ENCODE assay signal across 29 mouse cellular contexts in the genomic region with DNA sequence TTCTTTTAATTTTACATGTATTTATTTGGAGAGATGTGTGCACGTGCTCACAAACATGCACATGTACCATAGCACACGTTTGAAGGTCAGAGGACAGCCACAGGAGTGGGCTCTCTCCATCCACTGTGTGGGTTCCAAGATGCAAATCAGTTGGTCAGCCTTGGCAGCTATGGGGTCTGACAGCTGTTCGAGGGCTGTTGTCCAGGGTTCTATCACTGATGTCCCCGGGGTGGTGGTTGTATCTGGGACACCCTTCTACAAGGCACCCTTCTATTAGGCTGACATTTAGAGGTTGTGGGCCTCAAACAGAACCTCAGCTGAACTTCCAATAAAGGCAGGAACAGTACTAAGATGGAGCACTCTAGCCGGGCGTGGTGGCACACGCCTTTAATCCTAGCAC. TPM values are rescaled to one million over a fixed set of nuclear protein-coding genes. Genes with fewer than 3 reads are reported as not detected.
"Had no signal": no experiment of that assay in that cellular context is flagged by ENCODE, and none has a peak within 500 bp of the region (broad histone marks: within the 10 kb centered on the region; RNA-seq: fewer than 3 reads in every experiment).

No protein-coding gene starts in this region.

- DNase-seq: kidney, postnatal 14 days; kidney, postnatal 4 days; left cerebral cortex, postnatal 4 days; liver, postnatal 0 days; lung, embryonic 14.5 days; midbrain, embryonic 14.5 days; right cerebral cortex, adult 18-20 months; right cerebral cortex, postnatal 14 days; right cerebral cortex, postnatal 4 days; thymus, adult 2 months; thymus, postnatal 14 days; thymus, postnatal 4 days had no signal

- H3K9me3 ChIP-seq: limb, embryonic 12.5 days; limb, embryonic 15.5 days; neural tube, embryonic 12.5 days; neural tube, embryonic 15.5 days had no signal

- H3K4me1 ChIP-seq: limb, embryonic 12.5 days; limb, embryonic 15.5 days; neural tube, embryonic 12.5 days; neural tube, embryonic 15.5 days had no signal

- H3K4me3 ChIP-seq: limb, embryonic 12.5 days; limb, embryonic 15.5 days; neural tube, embryonic 12.5 days; neural tube, embryonic 15.5 days had no signal

- H3K27me3 ChIP-seq: limb, embryonic 12.5 days; limb, embryonic 15.5 days; neural tube, embryonic 12.5 days; neural tube, embryonic 15.5 days had no signal

- H3K4me2 ChIP-seq: limb, embryonic 12.5 days; limb, embryonic 15.5 days; lung, embryonic 14.5 days; neural tube, embryonic 12.5 days; neural tube, embryonic 15.5 days had no signal

- H3K27ac ChIP-seq: limb, embryonic 12.5 days; limb, embryonic 15.5 days; liver, embryonic 14.5 days; macrophage; neural tube, embryonic 12.5 days; neural tube, embryonic 15.5 days; stomach, postnatal 0 days had no signal

- H3K9ac ChIP-seq: limb, embryonic 12.5 days; limb, embryonic 15.5 days; liver, embryonic 14.5 days; liver, postnatal 0 days; lung, embryonic 14.5 days; neural tube, embryonic 12.5 days; neural tube, embryonic 15.5 days had no signal

- ATAC-seq: lung, postnatal 0 days had no signal

RNA-seq across cellular contexts. Expression of a gene that starts 3.4 kb away (rescaled TPM):
- total RNA-seq: layer of hippocampus, adult 18-20 months; layer of hippocampus, postnatal 14 days; left cerebral cortex, adult 8-10 months; left cerebral cortex, postnatal 14 days; left cerebral cortex, postnatal 4 days; megakaryocyte, adult 5-6 weeks; midbrain, postnatal 0 days had no signal
- polyA plus RNA-seq: kidney, embryonic 16.5 days; limb, embryonic 12.5 days; limb, embryonic 15.5 days; liver, embryonic 11.5 days; liver, embryonic 14.5 days; liver, postnatal 0 days; lung, embryonic 14.5 days; lung, postnatal 0 days; macrophage; midbrain, embryonic 14.5 days; midbrain, postnatal 0 days; neural tube, embryonic 12.5 days; neural tube, embryonic 15.5 days; stomach, embryonic 14.5 days; stomach, postnatal 0 days had no signal
